Mouse (Mus musculus): Measurements from ENCODE around the gene Bdh1. TPM values are rescaled to one million over a fixed set of nuclear protein-coding genes. Genes with fewer than 3 reads are reported as not detected.
A peak's percentile ranks its signal among the peaks of the same experiment; 100 is the strongest.

The Bdh1 gene
- polyA plus RNA-seq, 2 experiments: 28.5 to 43.9 TPM

DNA sequence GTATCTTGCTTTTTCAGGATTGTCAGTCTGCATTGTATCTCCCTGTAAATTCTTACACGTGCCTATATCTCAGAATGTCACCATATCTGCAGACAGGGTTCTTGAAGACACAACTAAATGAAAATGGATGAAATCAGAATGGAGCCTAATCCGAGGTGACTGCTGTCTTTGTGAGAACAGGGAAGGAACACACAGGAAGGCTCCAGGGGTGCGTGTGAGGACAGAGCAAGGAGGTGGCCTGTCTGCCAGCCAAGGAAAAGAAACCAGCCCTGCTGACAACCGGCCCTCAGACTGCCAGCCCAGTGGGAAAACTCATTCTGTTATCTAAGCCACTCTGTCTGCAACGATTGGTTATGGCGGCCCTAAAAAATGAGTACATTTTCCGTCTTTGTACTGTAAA is 73.3 kb downstream of the Bdh1 start:
- no peak for ATAC-seq (ENCODE audit: low FRiP score, low read depth)
- H3K36me3 ChIP-seq (ENCODE audit: control insufficient read depth, insufficient read depth, low read length): no peaks in the 10 kb centered on the region
- WGBS: 69% methylated on average over 7 of the region's 7 CpGs
- H3K9me3 ChIP-seq (ENCODE audit: control insufficient read depth, low read length): no peaks in the 10 kb centered on the region
- no peak overlapping the region for H3K9ac ChIP-seq (ENCODE audit: low read depth, low read length, severe bottlenecking)
- DNase-seq (ENCODE audit: low spot score): no peak
- H3K4me3 ChIP-seq (replicated peaks; ENCODE audit: low read length): no peak overlapping the region
- H3K27me3 ChIP-seq (ENCODE audit: control insufficient read depth, insufficient read depth, low read length): no peaks in the 10 kb centered on the region
- TF ChIP-seq POLR2A (IDR thresholded peaks at IDR 0.05; ENCODE audit: borderline replicate concordance, extremely low read depth, insufficient read depth, insufficient read length): no peak
- H3K4me2 ChIP-seq (replicated peaks; ENCODE audit: low read depth, low read length, severe bottlenecking): no peak overlapping the region
- no peak overlapping the region for H3K27ac ChIP-seq (replicated peaks; ENCODE audit: low read depth, low read length)
- H3K4me1 ChIP-seq (ENCODE audit: control insufficient read depth, insufficient read depth, low read length): peaks cover 25% of the 10 kb centered on the region

DNA sequence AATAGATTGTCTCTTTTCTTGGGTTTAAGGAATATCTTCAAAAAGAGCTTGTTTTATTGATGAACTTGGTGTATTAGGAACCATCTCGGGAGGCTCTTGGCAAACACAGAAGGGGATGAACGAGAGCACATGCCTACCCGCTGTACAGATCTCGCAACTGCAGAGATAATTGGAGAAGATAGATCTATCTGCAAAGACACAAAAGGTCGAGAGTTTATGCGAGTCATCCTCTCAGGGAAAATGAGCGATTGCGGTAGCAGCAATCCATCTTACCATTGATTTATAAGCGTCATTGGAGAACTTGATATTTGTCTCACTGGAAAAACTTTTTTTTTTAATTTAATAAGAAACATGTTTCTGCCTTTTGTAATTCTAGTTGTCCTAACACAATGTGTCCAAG is 73.7 kb downstream of the Bdh1 start:
- no peak overlapping the region for H3K4me2 ChIP-seq (replicated peaks; ENCODE audit: low read depth, low read length, severe bottlenecking)
- no peak overlapping the region for H3K9ac ChIP-seq (ENCODE audit: low read depth, low read length, severe bottlenecking)
- DNase-seq (ENCODE audit: low spot score) (no peak), ATAC-seq (ENCODE audit: low FRiP score, low read depth) (no peak)
- H3K4me3 ChIP-seq (replicated peaks; ENCODE audit: low read length): no peak overlapping the region
- H3K9me3 ChIP-seq (ENCODE audit: control insufficient read depth, low read length): no peaks in the 10 kb centered on the region
- TF ChIP-seq POLR2A (IDR thresholded peaks at IDR 0.05; ENCODE audit: borderline replicate concordance, extremely low read depth, insufficient read depth, insufficient read length): no peak
- no peaks in the 10 kb centered on the region for H3K27me3 ChIP-seq (ENCODE audit: control insufficient read depth, insufficient read depth, low read length)
- H3K36me3 ChIP-seq (ENCODE audit: control insufficient read depth, insufficient read depth, low read length): no peaks in the 10 kb centered on the region
- H3K27ac ChIP-seq (replicated peaks; ENCODE audit: low read depth, low read length): no peak overlapping the region
- WGBS: 67% methylated on average over 9 of the region's 9 CpGs
- peaks cover 29% of the 10 kb centered on the region for H3K4me1 ChIP-seq (ENCODE audit: control insufficient read depth, insufficient read depth, low read length)

DNA sequence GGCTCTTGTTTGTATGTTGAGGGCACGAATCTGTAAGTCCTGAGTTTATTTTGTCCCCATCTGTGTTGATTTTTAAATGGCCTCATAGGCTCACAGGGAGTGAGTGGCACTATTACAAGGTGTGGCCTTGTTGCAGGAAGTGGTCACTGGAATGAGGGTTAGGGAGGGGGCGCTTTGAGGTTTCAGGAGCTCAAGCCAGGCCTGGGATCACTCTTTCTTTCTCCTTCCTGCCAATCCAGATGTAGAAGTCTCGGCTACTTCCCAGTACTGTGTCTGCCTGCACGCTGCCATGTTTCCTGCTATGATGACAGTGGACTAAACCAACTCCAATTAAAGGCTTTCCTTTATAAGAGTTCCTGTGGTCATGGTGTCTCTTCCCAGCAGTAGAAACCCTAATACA is 76.3 kb downstream of the Bdh1 start:
- ATAC-seq (ENCODE audit: low FRiP score, low read depth) (no peak), DNase-seq (ENCODE audit: low spot score) (no peak)
- H3K4me1 ChIP-seq (ENCODE audit: control insufficient read depth, insufficient read depth, low read length): peaks cover 43% of the 10 kb centered on the region
- no peak overlapping the region for H3K27ac ChIP-seq (replicated peaks; ENCODE audit: low read depth, low read length)
- no peaks in the 10 kb centered on the region for H3K36me3 ChIP-seq (ENCODE audit: control insufficient read depth, insufficient read depth, low read length)
- no peaks in the 10 kb centered on the region for H3K9me3 ChIP-seq (ENCODE audit: control insufficient read depth, low read length)
- TF ChIP-seq POLR2A (IDR thresholded peaks at IDR 0.05; ENCODE audit: borderline replicate concordance, extremely low read depth, insufficient read depth, insufficient read length): no peak
- 74% methylated on average over 4 of the region's 4 CpGs for WGBS
- no peak overlapping the region for H3K4me3 ChIP-seq (replicated peaks; ENCODE audit: low read length)
- H3K9ac ChIP-seq (ENCODE audit: low read depth, low read length, severe bottlenecking): no peak overlapping the region
- no peaks in the 10 kb centered on the region for H3K27me3 ChIP-seq (ENCODE audit: control insufficient read depth, insufficient read depth, low read length)
- no peak overlapping the region for H3K4me2 ChIP-seq (replicated peaks; ENCODE audit: low read depth, low read length, severe bottlenecking)

- ATAC-seq (ENCODE audit: low FRiP score, low read depth) (no peak), DNase-seq (ENCODE audit: low spot score) (no peak)
- 90% methylated on average over 6 of the region's 6 CpGs for WGBS
- Histone ChIP-seq H3K4me3 (replicated peaks; ENCODE audit: low read length) (no peak overlapping the region), H3K4me2 (replicated peaks; ENCODE audit: low read depth, low read length, severe bottlenecking) (no peak overlapping the region), H3K9ac (ENCODE audit: low read depth, low read length, severe bottlenecking) (no peak overlapping the region), H3K27ac (replicated peaks; ENCODE audit: low read depth, low read length) (no peak overlapping the region), H3K36me3 (ENCODE audit: control insufficient read depth, insufficient read depth, low read length) (no peaks in the 10 kb centered on the region), H3K9me3 (ENCODE audit: control insufficient read depth, low read length) (no peaks in the 10 kb centered on the region), H3K4me1 (ENCODE audit: control insufficient read depth, insufficient read depth, low read length) (peaks cover 38% of the 10 kb centered on the region), H3K27me3 (ENCODE audit: control insufficient read depth, insufficient read depth, low read length) (no peaks in the 10 kb centered on the region)
- no peak for TF ChIP-seq POLR2A (IDR thresholded peaks at IDR 0.05; ENCODE audit: borderline replicate concordance, extremely low read depth, insufficient read depth, insufficient read length)
Observed at GRCm38 (mm10) chr16:31499021-31499420, 76.9 kb downstream of the Bdh1 start.

- Histone ChIP-seq H3K36me3 (ENCODE audit: control insufficient read depth, insufficient read depth, low read length) (no peaks in the 10 kb centered on the region), H3K27ac (replicated peaks; ENCODE audit: low read depth, low read length) (peak overlapping the region; percentile 15), H3K4me2 (replicated peaks; ENCODE audit: low read depth, low read length, severe bottlenecking) (no peak overlapping the region), H3K4me3 (replicated peaks; ENCODE audit: low read length) (no peak overlapping the region), H3K4me1 (ENCODE audit: control insufficient read depth, insufficient read depth, low read length) (peaks cover 36% of the 10 kb centered on the region), H3K9ac (ENCODE audit: low read depth, low read length, severe bottlenecking) (no peak overlapping the region), H3K9me3 (ENCODE audit: control insufficient read depth, low read length) (no peaks in the 10 kb centered on the region), H3K27me3 (ENCODE audit: control insufficient read depth, insufficient read depth, low read length) (no peaks in the 10 kb centered on the region)
- ATAC-seq (ENCODE audit: low FRiP score, low read depth) (no peak), DNase-seq (ENCODE audit: low spot score) (no peak)
- TF ChIP-seq POLR2A (IDR thresholded peaks at IDR 0.05; ENCODE audit: borderline replicate concordance, extremely low read depth, insufficient read depth, insufficient read length): no peak
- 39% methylated on average over 11 of the region's 11 CpGs for WGBS
Observed at GRCm38 (mm10) chr16:31499681-31500310, 77.7 kb downstream of the Bdh1 start.
